Mouse (Mus musculus) right cerebral cortex, postnatal 4 days (tissue): ENCODE measurements around the gene Iqcb1.
A peak's percentile ranks its signal among the peaks of the same experiment; 100 is the strongest.

ENCODE experiments used
- DNase-seq: peaks from one replicate; pipeline ENCODE4 v3.0.0-alpha.2; 2022

Gene Iqcb1

GRCm38 (mm10) chr16:36877316-36877715, 49.1 kb downstream of the Iqcb1 start:
- DNase-seq = no peak

GRCm38 (mm10) chr16:36882737-36883343, 54.7 kb downstream of the Iqcb1 start:
- no peak for DNase-seq

- DNase-seq = peak; percentile 45
Measured at GRCm38 (mm10) chr16:36884881-36885280, 56.7 kb downstream of the Iqcb1 start.

- no peak for DNase-seq
Measured at GRCm38 (mm10) chr16:36885912-36886311, 57.7 kb downstream of the Iqcb1 start.

GRCm38 (mm10) chr16:36887546-36887945, 59.4 kb downstream of the Iqcb1 start:
- DNase-seq = no peak

- DNase-seq = no peak
Measured at GRCm38 (mm10) chr16:36890559-36890958, 62.4 kb downstream of the Iqcb1 start.

GRCm38 (mm10) chr16:36891415-36891814, 63.2 kb downstream of the Iqcb1 start:
- DNase-seq = no peak

GRCm38 (mm10) chr16:36893317-36893716, 65.1 kb downstream of the Iqcb1 start:
- no peak for DNase-seq

- DNase-seq = no peak
Measured at GRCm38 (mm10) chr16:36896712-36897111, 68.5 kb downstream of the Iqcb1 start.

GRCm38 (mm10) chr16:36903156-36903555, 75.0 kb downstream of the Iqcb1 start:
- no peak for DNase-seq

- DNase-seq = no peak
Measured at GRCm38 (mm10) chr16:36911909-36912308, 83.7 kb downstream of the Iqcb1 start.

GRCm38 (mm10) chr16:36912311-36912710, 84.1 kb downstream of the Iqcb1 start:
- DNase-seq = no peak

GRCm38 (mm10) chr16:36914195-36914594, 86.0 kb downstream of the Iqcb1 start:
- no peak for DNase-seq

GRCm38 (mm10) chr16:36918505-36918904, 90.3 kb downstream of the Iqcb1 start:
- no peak for DNase-seq

- no peak for DNase-seq
Measured at GRCm38 (mm10) chr16:36920410-36920809, 92.2 kb downstream of the Iqcb1 start.

GRCm38 (mm10) chr16:36921067-36921613, 93.0 kb downstream of the Iqcb1 start:
- no peak for DNase-seq

GRCm38 (mm10) chr16:36921980-36922379, 93.8 kb downstream of the Iqcb1 start:
- DNase-seq = no peak
